Mouse (Mus musculus) erythroblast, embryonic 14.5 days (primary cell): ENCODE data around the gene Cttnbp2.

Experiments used
- GATA1 ChIP-seq: IDR thresholded peaks from 2 replicates; pipeline ENCODE4 v1.6.1; 2012; ENCODE audit warnings: low read length, inconsistent platforms, mixed read lengths
- TAL1 ChIP-seq: IDR thresholded peaks from 3 replicates; pipeline ENCODE4 v1.6.1; 2012; ENCODE audit warnings: low read length, inconsistent platforms, mixed read lengths

- TF ChIP-seq GATA1 (no peak), TAL1 (no peak)
Measured at GRCm38 (mm10) chr6:18338307-18338706, 176.3 kb downstream of the Cttnbp2 start.
